Mouse (Mus musculus): ENCODE measurements around the gene Mapre3. TPM values are rescaled to one million over a fixed set of nuclear protein-coding genes. Genes with fewer than 3 reads are reported as not detected.
A peak's percentile ranks its signal among the peaks of the same experiment; 100 is the strongest.

The Mapre3 gene
- polyA plus RNA-seq, 1 experiment from 2014 or later = 22.4 TPM

GRCm38 (mm10) chr5:30914849-30915248, 100.4 kb downstream of the Mapre3 start:
- Histone ChIP-seq H3K27ac (ENCODE audit: low read length) (peak overlapping the region; percentile 98), H3K4me3 (ENCODE audit: low read length) (peak overlapping the region; percentile 67), H3K36me3 (ENCODE audit: control insufficient read depth, insufficient read depth, low read length) (peaks cover 10% of the 10 kb centered on the region), H3K4me1 (replicated peaks; ENCODE audit: control insufficient read depth, insufficient read depth, low read length) (peaks cover 28% of the 10 kb centered on the region), H3K9ac (ENCODE audit: low read length) (peak overlapping the region; percentile 81), H3K9me3 (ENCODE audit: control insufficient read depth, low read length) (no peaks in the 10 kb centered on the region), H3K4me2 (ENCODE audit: low read depth, low read length) (peak overlapping the region; percentile 84), H3K27me3 (ENCODE audit: control insufficient read depth, insufficient read depth, low read depth, low read length) (no peaks in the 10 kb centered on the region)
- WGBS = 40% methylated on average over 6 of the region's 6 CpGs
- ATAC-seq (ENCODE audit: low read depth) = no peak

GRCm38 (mm10) chr5:30915456-30915855, 101.0 kb downstream of the Mapre3 start:
- Histone ChIP-seq H3K4me2 (ENCODE audit: low read depth, low read length) (peak overlapping the region; percentile 84), H3K27me3 (ENCODE audit: control insufficient read depth, insufficient read depth, low read depth, low read length) (no peaks in the 10 kb centered on the region), H3K27ac (ENCODE audit: low read length) (peak overlapping the region; percentile 98), H3K4me1 (replicated peaks; ENCODE audit: control insufficient read depth, insufficient read depth, low read length) (peaks cover 32% of the 10 kb centered on the region), H3K9ac (ENCODE audit: low read length) (peak overlapping the region; percentile 81), H3K9me3 (ENCODE audit: control insufficient read depth, low read length) (no peaks in the 10 kb centered on the region), H3K4me3 (ENCODE audit: low read length) (peak overlapping the region; percentile 67), H3K36me3 (ENCODE audit: control insufficient read depth, insufficient read depth, low read length) (peaks cover 10% of the 10 kb centered on the region)
- ATAC-seq (ENCODE audit: low read depth) = no peak
- WGBS = 35% methylated on average over 9 of the region's 9 CpGs

Other genes with a start within 250 kb of the Mapre3 start
- 11.3 and 15.3 TPM in 2 replicates for gene Kcnk3, start 226.5 kb upstream of the Mapre3 start, polyA plus RNA-seq (2015; fragmentation: Nextera tagmentation; extraction: Ambion mirVana)
- gene Slc35f6, start 166.7 kb upstream of the Mapre3 start, polyA plus RNA-seq (2015; fragmentation: Nextera tagmentation; extraction: Ambion mirVana) = 26.9 and 28.2 TPM in 2 replicates
- gene Cenpa, start 147.9 kb upstream of the Mapre3 start, polyA plus RNA-seq (2015; fragmentation: Nextera tagmentation; extraction: Ambion mirVana) = 280 and 298 TPM in 2 replicates
- 4.7 and 4.8 TPM in 2 replicates for gene Dpysl5, start 103.1 kb upstream of the Mapre3 start, polyA plus RNA-seq (2015; fragmentation: Nextera tagmentation; extraction: Ambion mirVana)
- gene Tmem214, start 53.4 kb downstream of the Mapre3 start, polyA plus RNA-seq (2015; fragmentation: Nextera tagmentation; extraction: Ambion mirVana) = 79.8 and 84.4 TPM in 2 replicates
- gene Agbl5, start 74.1 kb downstream of the Mapre3 start, polyA plus RNA-seq (2015; fragmentation: Nextera tagmentation; extraction: Ambion mirVana) = 20.9 and 21.2 TPM in 2 replicates
- 446 TPM in 2 replicates for gene Ost4, start 93.1 kb downstream of the Mapre3 start, polyA plus RNA-seq (2015; fragmentation: Nextera tagmentation; extraction: Ambion mirVana)
- gene Emilin1, start 98.8 kb downstream of the Mapre3 start, polyA plus RNA-seq (2015; fragmentation: Nextera tagmentation; extraction: Ambion mirVana) = 212 and 225 TPM in 2 replicates
- gene Khk, start 106.8 kb downstream of the Mapre3 start, polyA plus RNA-seq (2015; fragmentation: Nextera tagmentation; extraction: Ambion mirVana) = 13.2 and 15.0 TPM in 2 replicates
- gene Cgref1, start 130.9 kb downstream of the Mapre3 start, polyA plus RNA-seq (2015; fragmentation: Nextera tagmentation; extraction: Ambion mirVana) = 2.1 and 3.3 TPM in 2 replicates
- 125 and 129 TPM in 2 replicates for gene Preb, start 145.7 kb downstream of the Mapre3 start, polyA plus RNA-seq (2015; fragmentation: Nextera tagmentation; extraction: Ambion mirVana)
- 0.21 and 0.40 TPM in 2 replicates for gene Tcf23, start 154.0 kb downstream of the Mapre3 start, polyA plus RNA-seq (2015; fragmentation: Nextera tagmentation; extraction: Ambion mirVana)
- 170 and 172 TPM in 2 replicates for gene Atraid, start 233.7 kb downstream of the Mapre3 start, polyA plus RNA-seq (2015; fragmentation: Nextera tagmentation; extraction: Ambion mirVana)
- 6.1 and 8.2 TPM in 2 replicates for gene Slc5a6, start 234.3 kb downstream of the Mapre3 start, polyA plus RNA-seq (2015; fragmentation: Nextera tagmentation; extraction: Ambion mirVana)
- gene Cad, start 240.1 kb downstream of the Mapre3 start, polyA plus RNA-seq (2015; fragmentation: Nextera tagmentation; extraction: Ambion mirVana) = 19.8 and 23.7 TPM in 2 replicates